Mouse (Mus musculus): ENCODE measurements around the gene Slc35a5.

- TF ChIP-seq CHD2 (IDR thresholded peaks at IDR 0.05; ENCODE audit: low read depth, low read length) (no peak), ZC3H11A (IDR thresholded peaks at IDR 0.05; ENCODE audit: borderline replicate concordance, low read depth, low read length) (no peak), HCFC1 (IDR thresholded peaks at IDR 0.05; ENCODE audit: borderline replicate concordance, insufficient read depth, low read length) (no peak)
These were observed 13.4 kb downstream of the Slc35a5 start for GRCm38 (mm10) chr16:45145119-45145518.
